ENCODE assay signal across 12 mouse cellular contexts in the genomic region with DNA sequence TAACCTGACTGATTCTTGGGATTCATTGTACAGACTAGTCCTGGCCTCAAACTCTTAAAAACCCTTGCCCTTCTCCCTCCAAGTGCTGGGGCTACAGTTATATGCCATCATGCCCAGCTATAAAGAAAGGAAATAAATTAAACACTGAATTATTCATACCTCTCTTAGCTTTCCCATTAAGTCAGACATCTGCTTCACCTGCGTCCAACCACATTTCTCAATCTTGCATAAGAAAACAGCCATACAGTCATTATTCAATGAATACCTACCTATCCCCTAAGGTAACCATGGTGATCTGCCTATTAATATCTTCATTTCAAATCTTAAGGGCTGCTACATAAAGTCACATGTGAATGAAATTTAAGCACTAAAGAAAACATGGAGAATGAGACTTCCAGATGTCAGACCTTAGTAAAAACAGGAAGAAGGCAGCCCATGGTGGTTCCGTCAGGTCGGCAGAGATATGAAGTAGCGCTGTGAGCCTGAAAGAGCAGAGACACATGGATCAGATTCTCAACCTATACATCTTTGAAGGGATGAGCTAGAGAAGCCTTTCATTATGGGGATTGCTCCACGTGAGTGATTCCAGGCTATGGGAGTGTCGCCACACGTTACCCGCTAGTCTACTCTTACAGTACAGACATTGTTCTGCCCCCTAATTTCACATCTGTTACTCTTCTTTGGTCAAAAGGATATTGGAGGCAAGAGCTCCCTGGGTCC.
DNase-seq lines count a peak whose midpoint lies in the region; ATAC-seq and TF ChIP-seq lines count a peak whose summit lies in the region.
"Had no signal": no experiment of that assay in that cellular context is flagged by ENCODE, and none has a peak within 500 bp of the region (broad histone marks: within the 10 kb centered on the region; RNA-seq: fewer than 3 reads in every experiment).

No protein-coding gene starts in this region.

- H3K27ac ChIP-seq in heart, adult 2 months: peak overlapping the region; percentile 75
- H3K27ac ChIP-seq in hindbrain, embryonic 14.5 days: peak overlapping the region; percentile 52; the same call in 1 of the 2 replicates
- no peak overlapping the region for H3K27ac ChIP-seq in thymus, adult 2 months (ENCODE audit: control insufficient read depth, insufficient read depth, low read length)
- H3K27ac ChIP-seq: embryonic facial prominence, embryonic 15.5 days; liver, embryonic 15.5 days had no signal

- intact Hi-C loops in heart, adult 2 months (cut with DNase I): loop anchor here (5.0 kb wide), 1 partner anchor 124 kb away; no protein-coding TSS in a partner anchor
- intact Hi-C loops in heart, postnatal 36 days (cut with DNase I): loop anchor here (5.0 kb wide), 1 partner anchor 124 kb away; no protein-coding TSS in a partner anchor

- H3K9me3 ChIP-seq in hindbrain, embryonic 14.5 days (ENCODE audit: control insufficient read depth, low read length): no peaks in the 10 kb centered on the region
- H3K9me3 ChIP-seq: embryonic facial prominence, embryonic 15.5 days; liver, embryonic 15.5 days had no signal

- TF ChIP-seq EP300 in heart, adult 2 months (IDR thresholded peaks at IDR 0.05; ENCODE audit: insufficient read depth, low read depth, low read length): 0 out of 2 replicates have a peak, but pooled peaks have one; percentile 57

- TF ChIP-seq CTCF in heart, adult 2 months (IDR thresholded peaks at IDR 0.05): no peak
- TF ChIP-seq CTCF in thymus, adult 2 months (IDR thresholded peaks at IDR 0.05; ENCODE audit: borderline replicate concordance, control insufficient read depth, extremely low read depth, insufficient read depth, low read length, poor library complexity): no peak

- peak overlapping the region; percentile 11; the same call in 1 of the 2 replicates for H3K4me3 ChIP-seq in heart, adult 2 months
- no peak overlapping the region for H3K4me3 ChIP-seq in hindbrain, embryonic 14.5 days (replicated peaks; ENCODE audit: low read length)
- no peak overlapping the region for H3K4me3 ChIP-seq in thymus, adult 2 months (ENCODE audit: control insufficient read depth, insufficient read depth, low read length)
- H3K4me3 ChIP-seq: embryonic facial prominence, embryonic 15.5 days; liver, embryonic 15.5 days had no signal

- peak; percentile 31; the same call in 1 of the 2 replicates for ATAC-seq in hindbrain, embryonic 14.5 days (ENCODE audit: low FRiP score)
- ATAC-seq in activated CD4-positive, CD25-positive, alpha-beta regulatory T cell, adult 4 months: no peak

- TF ChIP-seq POLR2A in heart, adult 2 months (IDR thresholded peaks at IDR 0.05; ENCODE audit: insufficient read depth, low read depth, low read length): no peak
- TF ChIP-seq POLR2A in thymus, adult 2 months (IDR thresholded peaks at IDR 0.05; ENCODE audit: control insufficient read depth, extremely low read depth, insufficient read depth, low read length, poor library complexity): no peak

- no peak overlapping the region for H3K4me2 ChIP-seq in hindbrain, embryonic 14.5 days (replicated peaks)
- H3K4me2 ChIP-seq: embryonic facial prominence, embryonic 15.5 days; liver, embryonic 15.5 days had no signal

- no peaks in the 10 kb centered on the region for H3K79me2 ChIP-seq in heart, adult 2 months (replicated peaks; ENCODE audit: control insufficient read depth, insufficient read depth, low read length)

- no peaks in the 10 kb centered on the region for H3K27me3 ChIP-seq in heart, adult 2 months (ENCODE audit: control insufficient read depth, insufficient read depth, low read length)
- no peaks in the 10 kb centered on the region for H3K27me3 ChIP-seq in hindbrain, embryonic 14.5 days (ENCODE audit: control insufficient read depth, insufficient read depth, low read length)
- H3K27me3 ChIP-seq in thymus, adult 2 months (ENCODE audit: control insufficient read depth, insufficient read depth, low read length): no peaks in the 10 kb centered on the region
- H3K27me3 ChIP-seq: embryonic facial prominence, embryonic 15.5 days; liver, embryonic 15.5 days had no signal

- no peak overlapping the region for H3K9ac ChIP-seq in heart, adult 2 months (ENCODE audit: low read depth, low read length)
- H3K9ac ChIP-seq in hindbrain, embryonic 14.5 days: no peak overlapping the region
- H3K9ac ChIP-seq: embryonic facial prominence, embryonic 15.5 days; liver, embryonic 15.5 days had no signal

- H3K4me1 ChIP-seq in heart, adult 2 months (ENCODE audit: control insufficient read depth, insufficient read depth, low read length): no peaks in the 10 kb centered on the region; the same call in none of the 2 replicates
- H3K4me1 ChIP-seq in hindbrain, embryonic 14.5 days (replicated peaks; ENCODE audit: control insufficient read depth, insufficient read depth, low read length): no peaks in the 10 kb centered on the region
- no peaks in the 10 kb centered on the region for H3K4me1 ChIP-seq in thymus, adult 2 months (replicated peaks; ENCODE audit: control insufficient read depth, insufficient read depth, low read length)
- H3K4me1 ChIP-seq: embryonic facial prominence, embryonic 15.5 days; liver, embryonic 15.5 days had no signal

- peaks cover 33% of the 10 kb centered on the region for H3K36me3 ChIP-seq in heart, adult 2 months (ENCODE audit: control insufficient read depth, insufficient read depth, low read length)
- no peaks in the 10 kb centered on the region for H3K36me3 ChIP-seq in hindbrain, embryonic 14.5 days (replicated peaks; ENCODE audit: control insufficient read depth, insufficient read depth)
- H3K36me3 ChIP-seq in thymus, adult 2 months (ENCODE audit: control insufficient read depth, insufficient read depth, low read length): no peaks in the 10 kb centered on the region
- H3K36me3 ChIP-seq: liver, embryonic 15.5 days had no signal

- 50% methylated on average over 8 of the region's 8 CpGs for WGBS in heart, adult 2 months
- WGBS in hindbrain, embryonic 14.5 days: 51% methylated on average over 8 of the region's 8 CpGs
- 88% methylated on average over 8 of the region's 8 CpGs for WGBS in thymus, adult 2 months

- peak in 1 of 2 experiments; percentile 34 for DNase-seq in heart, adult 2 months
- DNase-seq in heart, postnatal 36 days: no peak
- peak; percentile 45 for DNase-seq in embryo, embryonic 11 days
- no peak for DNase-seq in hindbrain, embryonic 14.5 days (ENCODE audit: low spot score)
- peak; percentile 31 for DNase-seq in neural tube, embryonic 10.5 days (ENCODE audit: extremely low spot score, low spot score)
- no peak for DNase-seq in layer of hippocampus, adult 8-10 months (ENCODE audit: low spot score in 2 of 2)
- no peak for DNase-seq in thymus, adult 2 months
- DNase-seq: adrenal gland, adult 8-10 months; kidney, postnatal 10 days had no signal

Comparison
In these comparisons a context has a peak if more than half of its experiments do, and no peak if none do; other contexts are left out.
1. DNase-seq: peak in embryo, embryonic 11 days (single experiment) and neural tube, embryonic 10.5 days (single experiment); none in heart, postnatal 36 days (0 of 2), hindbrain, embryonic 14.5 days (single experiment), layer of hippocampus, adult 8-10 months (0 of 2) and thymus, adult 2 months (single experiment).